ENCODE assay signal across 9 mouse cellular contexts in the genomic region with DNA sequence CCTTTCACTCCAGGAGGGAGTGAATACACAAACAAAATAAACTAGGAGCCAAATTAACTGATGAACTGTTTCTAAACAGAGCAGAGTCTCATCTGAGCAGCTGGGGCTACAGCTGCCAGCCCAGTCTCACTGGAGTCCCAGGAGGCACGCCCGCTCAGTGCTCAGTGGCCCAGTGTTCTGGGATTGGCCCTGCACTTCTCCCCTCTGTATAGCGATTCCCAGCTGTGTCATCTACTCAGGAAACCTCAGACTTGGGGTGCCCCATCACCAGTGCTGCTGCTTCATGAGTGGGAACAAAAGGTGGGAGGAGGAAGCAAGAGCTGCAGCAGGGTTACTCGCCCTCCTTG. TPM values are rescaled to one million over a fixed set of nuclear protein-coding genes. Genes with fewer than 3 reads are reported as not detected.
DNase-seq lines count a peak whose midpoint lies in the region; ATAC-seq lines count a peak whose summit lies in the region.
"Had no signal": no experiment of that assay in that cellular context is flagged by ENCODE, and none has a peak within 500 bp of the region (broad histone marks: within the 10 kb centered on the region; RNA-seq: fewer than 3 reads in every experiment).

No protein-coding gene starts in this region.

- WGBS in hindbrain, embryonic 10.5 days, result 82% methylated on average over 4 of the region's 4 CpGs
- WGBS in hindbrain, embryonic 16.5 days, result 52% methylated on average over 4 of the region's 4 CpGs
- WGBS in embryonic facial prominence, embryonic 12.5 days, result 81% methylated on average over 4 of the region's 4 CpGs
- WGBS in hindbrain, embryonic 11.5 days, result 66% methylated on average over 4 of the region's 4 CpGs
- 79% methylated on average over 4 of the region's 4 CpGs for WGBS in midbrain, embryonic 16.5 days

- H3K27ac ChIP-seq in hindbrain, embryonic 10.5 days, result 0 out of 2 replicates have a peak overlapping the region, but pooled peaks have one; percentile 17
- no peak overlapping the region for H3K27ac ChIP-seq in hindbrain, embryonic 16.5 days (ENCODE audit: low read depth, low read length)
- 0 out of 2 replicates have a peak overlapping the region, but pooled peaks have one; percentile 55 for H3K27ac ChIP-seq in embryonic facial prominence, embryonic 12.5 days
- H3K27ac ChIP-seq in hindbrain, embryonic 11.5 days (ENCODE audit: low read depth, low read length), result peak overlapping the region; percentile 27; the same call in 1 of the 2 replicates
- no peak overlapping the region for H3K27ac ChIP-seq in midbrain, embryonic 16.5 days (ENCODE audit: low read length)
- H3K27ac ChIP-seq: layer of hippocampus, adult 2 months; liver, embryonic 14.5 days had no signal

- DNase-seq in hindbrain, embryonic 10.5 days (ENCODE audit: low spot score), result no peak
- no peak for DNase-seq in hindbrain, embryonic 11.5 days (ENCODE audit: low spot score)
- DNase-seq in embryo, embryonic 10.5 days (ENCODE audit: low spot score), result no peak
- DNase-seq in ovary, postnatal 14 days (ENCODE audit: low spot score), result no peak

- no peak overlapping the region for H3K4me3 ChIP-seq in hindbrain, embryonic 10.5 days
- no peak overlapping the region for H3K4me3 ChIP-seq in hindbrain, embryonic 16.5 days (ENCODE audit: low read length)
- no peak overlapping the region for H3K4me3 ChIP-seq in embryonic facial prominence, embryonic 12.5 days
- no peak overlapping the region for H3K4me3 ChIP-seq in hindbrain, embryonic 11.5 days (ENCODE audit: low read depth, low read length)
- H3K4me3 ChIP-seq in midbrain, embryonic 16.5 days (ENCODE audit: low read depth, low read length), result no peak overlapping the region
- H3K4me3 ChIP-seq: layer of hippocampus, adult 2 months had no signal

- no peaks in the 10 kb centered on the region for H3K9me3 ChIP-seq in hindbrain, embryonic 10.5 days
- H3K9me3 ChIP-seq in hindbrain, embryonic 16.5 days (ENCODE audit: control insufficient read depth, low read length), result no peaks in the 10 kb centered on the region
- no peaks in the 10 kb centered on the region for H3K9me3 ChIP-seq in embryonic facial prominence, embryonic 12.5 days
- H3K9me3 ChIP-seq in hindbrain, embryonic 11.5 days (ENCODE audit: control insufficient read depth, low read length), result no peaks in the 10 kb centered on the region
- no peaks in the 10 kb centered on the region for H3K9me3 ChIP-seq in midbrain, embryonic 16.5 days (replicated peaks; ENCODE audit: control insufficient read depth, low read length, poor library complexity, severe bottlenecking)

- H3K27me3 ChIP-seq in hindbrain, embryonic 10.5 days (ENCODE audit: insufficient read depth, poor library complexity, severe bottlenecking), result no peaks in the 10 kb centered on the region
- H3K27me3 ChIP-seq in hindbrain, embryonic 16.5 days (replicated peaks; ENCODE audit: control insufficient read depth, insufficient read depth, low read length), result no peaks in the 10 kb centered on the region
- no peaks in the 10 kb centered on the region for H3K27me3 ChIP-seq in embryonic facial prominence, embryonic 12.5 days
- no peaks in the 10 kb centered on the region for H3K27me3 ChIP-seq in hindbrain, embryonic 11.5 days (ENCODE audit: control insufficient read depth, insufficient read depth, low read length)
- H3K27me3 ChIP-seq in midbrain, embryonic 16.5 days (ENCODE audit: control insufficient read depth, insufficient read depth, low read depth, low read length), result no peaks in the 10 kb centered on the region

- peaks cover 39% of the 10 kb centered on the region for H3K4me1 ChIP-seq in hindbrain, embryonic 10.5 days (replicated peaks)
- H3K4me1 ChIP-seq in hindbrain, embryonic 16.5 days (ENCODE audit: control insufficient read depth, insufficient read depth, low read depth, low read length), result peaks cover 9% of the 10 kb centered on the region; the same call in 1 of the 2 replicates
- H3K4me1 ChIP-seq in embryonic facial prominence, embryonic 12.5 days, result peaks cover 29% of the 10 kb centered on the region
- H3K4me1 ChIP-seq in hindbrain, embryonic 11.5 days (replicated peaks; ENCODE audit: control insufficient read depth, insufficient read depth, low read length), result no peaks in the 10 kb centered on the region; the same call in 1 of the 2 replicates
- H3K4me1 ChIP-seq in midbrain, embryonic 16.5 days (ENCODE audit: control insufficient read depth, insufficient read depth, low read length), result no peaks in the 10 kb centered on the region

- no peak overlapping the region for H3K9ac ChIP-seq in hindbrain, embryonic 16.5 days (ENCODE audit: low read depth, low read length)
- H3K9ac ChIP-seq in embryonic facial prominence, embryonic 12.5 days, result no peak overlapping the region
- H3K9ac ChIP-seq in hindbrain, embryonic 11.5 days (ENCODE audit: low read depth, low read length), result 0 out of 2 replicates have a peak overlapping the region, but pooled peaks have one; percentile 23
- no peak overlapping the region for H3K9ac ChIP-seq in midbrain, embryonic 16.5 days (ENCODE audit: low read depth, low read length)
- H3K9ac ChIP-seq: liver, embryonic 14.5 days had no signal

- no peak overlapping the region for H3K4me2 ChIP-seq in hindbrain, embryonic 16.5 days (ENCODE audit: low read length)
- H3K4me2 ChIP-seq in embryonic facial prominence, embryonic 12.5 days (replicated peaks), result no peak overlapping the region
- H3K4me2 ChIP-seq in hindbrain, embryonic 11.5 days (replicated peaks; ENCODE audit: low read depth, low read length), result no peak overlapping the region
- no peak overlapping the region for H3K4me2 ChIP-seq in midbrain, embryonic 16.5 days (ENCODE audit: low read length)

- no peak; the same call in 1 of the 2 replicates for ATAC-seq in hindbrain, embryonic 16.5 days
- ATAC-seq in embryonic facial prominence, embryonic 12.5 days (ENCODE audit: insufficient number of reproducible peaks, insufficient read depth, low FRiP score, low TSS enrichment), result no peak
- ATAC-seq in hindbrain, embryonic 11.5 days (ENCODE audit: low FRiP score), result 0 out of 2 replicates have a peak, but pooled peaks have one; percentile 43
- ATAC-seq in midbrain, embryonic 16.5 days, result 0 out of 2 replicates have a peak, but pooled peaks have one; percentile 23

- peaks cover 45% of the 10 kb centered on the region for H3K36me3 ChIP-seq in hindbrain, embryonic 10.5 days
- H3K36me3 ChIP-seq in hindbrain, embryonic 16.5 days (ENCODE audit: control insufficient read depth, insufficient read depth, low read length), result peaks cover 14% of the 10 kb centered on the region
- H3K36me3 ChIP-seq in embryonic facial prominence, embryonic 12.5 days, result peaks cover 37% of the 10 kb centered on the region
- no peaks in the 10 kb centered on the region for H3K36me3 ChIP-seq in hindbrain, embryonic 11.5 days (ENCODE audit: control insufficient read depth, insufficient read depth, low read length)
- 0 out of 2 replicates have a peak, but pooled peaks cover 3% of the 10 kb centered on the region for H3K36me3 ChIP-seq in midbrain, embryonic 16.5 days (ENCODE audit: control insufficient read depth, insufficient read depth, low read length)

RNA-seq across cellular contexts. Expression of a gene that starts 10.4 kb away (rescaled TPM):
- 126 and 130 TPM in 2 replicates for polyA plus RNA-seq in hindbrain, embryonic 10.5 days (2016; fragmentation: Nextera tagmentation; extraction: Ambion mirVana)
- 118 and 125 TPM in 2 replicates for polyA plus RNA-seq in hindbrain, embryonic 16.5 days (2015; fragmentation: Nextera tagmentation; extraction: Ambion mirVana)
- polyA plus RNA-seq in embryonic facial prominence, embryonic 12.5 days (2016; fragmentation: Nextera tagmentation; extraction: Ambion mirVana), result 121 and 126 TPM in 2 replicates
- polyA plus RNA-seq in hindbrain, embryonic 11.5 days (2014; fragmentation: Nextera tagmentation; extraction: Ambion mirVana), result 132 and 140 TPM in 2 replicates
- polyA plus RNA-seq in midbrain, embryonic 16.5 days (2015; fragmentation: Nextera tagmentation; extraction: Ambion mirVana), result 121 and 123 TPM in 2 replicates

RNA-seq across cellular contexts. Expression of a gene that starts 10.4 kb away (rescaled TPM):
- polyA plus RNA-seq in hindbrain, embryonic 10.5 days (2016; fragmentation: Nextera tagmentation; extraction: Ambion mirVana), result 21.5 and 24.7 TPM in 2 replicates
- 25.7 and 26.1 TPM in 2 replicates for polyA plus RNA-seq in hindbrain, embryonic 16.5 days (2015; fragmentation: Nextera tagmentation; extraction: Ambion mirVana)
- polyA plus RNA-seq in embryonic facial prominence, embryonic 12.5 days (2016; fragmentation: Nextera tagmentation; extraction: Ambion mirVana), result 26.3 and 27.6 TPM in 2 replicates
- polyA plus RNA-seq in hindbrain, embryonic 11.5 days (2014; fragmentation: Nextera tagmentation; extraction: Ambion mirVana), result 21.9 and 22.4 TPM in 2 replicates
- 25.4 and 26.5 TPM in 2 replicates for polyA plus RNA-seq in midbrain, embryonic 16.5 days (2015; fragmentation: Nextera tagmentation; extraction: Ambion mirVana)

RNA-seq across cellular contexts. Expression of a gene that starts 36.4 kb away (rescaled TPM):
- 45.4 and 49.9 TPM in 2 replicates for polyA plus RNA-seq in hindbrain, embryonic 10.5 days (2016; fragmentation: Nextera tagmentation; extraction: Ambion mirVana)
- polyA plus RNA-seq in hindbrain, embryonic 16.5 days (2015; fragmentation: Nextera tagmentation; extraction: Ambion mirVana), result 12.0 and 15.1 TPM in 2 replicates
- polyA plus RNA-seq in embryonic facial prominence, embryonic 12.5 days (2016; fragmentation: Nextera tagmentation; extraction: Ambion mirVana), result 34.5 TPM in 2 replicates
- polyA plus RNA-seq in hindbrain, embryonic 11.5 days (2014; fragmentation: Nextera tagmentation; extraction: Ambion mirVana), result 31.4 and 36.8 TPM in 2 replicates
- polyA plus RNA-seq in midbrain, embryonic 16.5 days (2015; fragmentation: Nextera tagmentation; extraction: Ambion mirVana), result 13.8 and 15.4 TPM in 2 replicates

RNA-seq across cellular contexts. Expression of a gene that starts 36.5 kb away (rescaled TPM):
- polyA plus RNA-seq in hindbrain, embryonic 10.5 days (2016; fragmentation: Nextera tagmentation; extraction: Ambion mirVana), result 0.48 and 0.51 TPM in 2 replicates
- polyA plus RNA-seq in hindbrain, embryonic 16.5 days (2015; fragmentation: Nextera tagmentation; extraction: Ambion mirVana), result 0.69 and 0.78 TPM in 2 replicates
- 0.72 and 0.87 TPM in 2 replicates for polyA plus RNA-seq in embryonic facial prominence, embryonic 12.5 days (2016; fragmentation: Nextera tagmentation; extraction: Ambion mirVana)
- 0.66 TPM in 1 of 2 replicates, not detected in the other for polyA plus RNA-seq in hindbrain, embryonic 11.5 days (2014; fragmentation: Nextera tagmentation; extraction: Ambion mirVana)
- polyA plus RNA-seq in midbrain, embryonic 16.5 days (2015; fragmentation: Nextera tagmentation; extraction: Ambion mirVana), result 0.40 and 1.0 TPM in 2 replicates

Comparison
In these comparisons a context has a peak if more than half of its experiments do, and no peak if none do; other contexts are left out.
1. H3K27ac ChIP-seq: peak in hindbrain, embryonic 10.5 days (single experiment), embryonic facial prominence, embryonic 12.5 days (single experiment) and hindbrain, embryonic 11.5 days (single experiment); none in hindbrain, embryonic 16.5 days (single experiment) and midbrain, embryonic 16.5 days (single experiment).
2. ATAC-seq: peak in hindbrain, embryonic 11.5 days (single experiment) and midbrain, embryonic 16.5 days (single experiment); none in hindbrain, embryonic 16.5 days (single experiment) and embryonic facial prominence, embryonic 12.5 days (single experiment).